Mouse (Mus musculus) heart, postnatal 0 days (tissue): ENCODE measurements around the gene Zmiz1.

Source experiments
- CTCF ChIP-seq: IDR thresholded peaks from 2 replicates; pipeline ENCODE4 v1.5.1; 2016; ENCODE audit warnings: antibody characterized with exemption, control low read depth, low read depth
- EP300 ChIP-seq: IDR thresholded peaks from 2 replicates; pipeline ENCODE4 v1.6.1; 2016; ENCODE audit warnings: antibody characterized with exemption, low read depth

DNA sequence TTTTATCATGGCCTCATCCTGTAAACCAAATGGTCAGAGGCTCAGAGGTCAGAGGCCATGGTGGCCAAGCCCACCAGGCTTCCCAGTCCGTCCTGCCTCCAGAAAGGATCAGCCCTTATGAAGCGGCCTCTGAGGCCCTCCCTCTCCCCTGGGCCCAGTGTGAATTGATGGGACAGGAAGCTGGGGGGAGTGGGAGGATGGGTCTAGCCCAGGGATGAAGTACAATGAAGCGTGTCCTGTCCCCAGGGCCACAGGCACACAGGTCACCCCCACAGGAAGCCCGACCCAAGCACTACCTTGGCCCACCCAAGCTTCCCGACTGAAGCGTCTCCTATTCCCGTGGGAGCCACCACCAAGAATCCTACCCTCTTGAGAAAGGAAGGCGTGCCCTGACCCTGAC, 66.7 kb downstream of the Zmiz1 start:
- TF ChIP-seq CTCF (no peak), EP300 (peak; percentile 71; the same call in 1 of the 2 replicates)
